Mouse (Mus musculus): ENCODE results near the gene Snx33. TPM values are rescaled to one million over a fixed set of nuclear protein-coding genes. Genes with fewer than 3 reads are reported as not detected.
A peak's percentile ranks its signal among the peaks of the same experiment; 100 is the strongest.

Gene Snx33
- total and polyA plus RNA-seq, 3 experiments: 1.7 to 3.2 (median 2.6) TPM

- no peak for TF ChIP-seq KAT2A (IDR thresholded peaks at IDR 0.05; ENCODE audit: insufficient replicate concordance, low read length)
- TF ChIP-seq SMC3 (IDR thresholded peaks at IDR 0.05; ENCODE audit: low read depth, low read length): no peak
- TF ChIP-seq POLR2A (IDR thresholded peaks at IDR 0.05; ENCODE audit: low read depth, low read length): no peak
- peak; percentile 39; the same call in 1 of the 2 replicates for TF ChIP-seq MYC (IDR thresholded peaks at IDR 0.05; ENCODE audit: low read depth, low read length)
- TF ChIP-seq ZNF384 (IDR thresholded peaks at IDR 0.05; ENCODE audit: low read depth, low read length): peak; percentile 52; the same call in 1 of the 2 replicates
- TF ChIP-seq PAX5 (IDR thresholded peaks at IDR 0.05; ENCODE audit: low read length): no peak
- TF ChIP-seq CTCF (conservative IDR thresholded peaks at IDR 0.05 in 1 of 2, IDR thresholded peaks at IDR 0.05 in 1 of 2; ENCODE audit: low read depth in 2 of 2, low read length in 2 of 2): peak in 1 of 2 experiments; percentile 35; a peak in 1 of 4 replicates
- no peak overlapping the region for H3K9ac ChIP-seq (ENCODE audit: insufficient read depth, low read depth)
- no peak overlapping the region for H3K4me2 ChIP-seq (ENCODE audit: insufficient read depth, low read depth, poor library complexity, severe bottlenecking)
- in situ Hi-C loops (cut with MboI; ENCODE audit: low pct_ligation_motif_present, low pct_unique_long_range_greater_than_20kb, low sequenced_read_pairs) (loop anchor here (5.0 to 10.0 kb wide), 3 partner anchors 152 to 324 kb away; partner anchors contain the start of gene Man2c1), dilution Hi-C loops (cut with MboI; ENCODE audit: extremely low pct_ligation_motif_present, extremely low pct_unique_long_range_greater_than_20kb, low sequenced_read_pairs) (no loop called here)
- no peak for DNase-seq (ENCODE audit: extremely low read depth)
- peaks cover 28% of the 10 kb centered on the region for H3K27me3 ChIP-seq (replicated peaks)
- H3K9me3 ChIP-seq (replicated peaks; ENCODE audit: low read length): no peaks in the 10 kb centered on the region
- H3K4me1 ChIP-seq (ENCODE audit: control insufficient read depth in 1 of 2, insufficient read depth in 2 of 2): peaks cover 11 to 37% of the 10 kb centered on the region in 2 experiments; a peak in 3 of 4 replicates
- no peaks in the 10 kb centered on the region for H3K79me2 ChIP-seq (replicated peaks; ENCODE audit: control insufficient read depth, extremely low read depth, insufficient read depth, poor library complexity, severe bottlenecking)
- no peak overlapping the region for H3K27ac ChIP-seq (ENCODE audit: insufficient read depth, low read depth)
- no peaks in the 10 kb centered on the region for H3K36me3 ChIP-seq (replicated peaks in 1 of 2; ENCODE audit: control insufficient read depth in 1 of 2, insufficient read depth in 1 of 2, low read length in 1 of 2)
- no peak overlapping the region for H3K4me3 ChIP-seq (replicated peaks in 1 of 3; ENCODE audit: low read depth in 2 of 3, low read length in 2 of 3, poor library complexity in 1 of 3)
These were observed 37.5 kb downstream of the Snx33 start for GRCm38 (mm10) chr9:56890522-56891250.

DNA sequence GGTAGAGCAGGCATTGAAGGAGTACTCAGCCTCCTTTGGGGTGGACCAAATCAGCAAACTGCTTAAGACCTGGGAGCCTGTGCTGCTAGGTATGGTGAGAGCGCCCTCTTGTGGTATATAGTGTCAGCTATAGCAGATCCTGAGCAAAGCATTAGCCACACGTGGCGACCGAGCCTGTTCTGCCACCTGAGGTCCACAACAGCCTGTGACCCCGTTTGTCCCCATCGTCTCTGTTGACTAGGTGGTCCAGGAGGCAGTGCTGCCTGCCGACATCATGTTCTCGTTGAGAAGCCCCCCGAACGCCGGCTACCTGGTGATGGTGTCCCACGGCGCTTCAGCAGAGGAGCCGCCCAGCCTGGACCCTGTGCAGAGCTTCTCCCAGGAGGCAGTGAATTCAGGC is 38.4 kb downstream of the Snx33 start:
- DNase-seq (ENCODE audit: extremely low read depth): peak; percentile 90
- dilution Hi-C loops (cut with MboI; ENCODE audit: extremely low pct_ligation_motif_present, extremely low pct_unique_long_range_greater_than_20kb, low sequenced_read_pairs): no loop called here
- Histone ChIP-seq H3K79me2 (replicated peaks; ENCODE audit: control insufficient read depth, extremely low read depth, insufficient read depth, poor library complexity, severe bottlenecking) (no peaks in the 10 kb centered on the region), H3K27ac (ENCODE audit: insufficient read depth, low read depth) (no peak overlapping the region), H3K4me3 (replicated peaks in 1 of 3; ENCODE audit: low read depth in 2 of 3, low read length in 2 of 3, poor library complexity in 1 of 3) (no peak overlapping the region), H3K4me1 (ENCODE audit: control insufficient read depth in 1 of 2, insufficient read depth in 2 of 2) (peaks cover 11 to 28% of the 10 kb centered on the region in 2 experiments; a peak in 3 of 4 replicates), H3K4me2 (ENCODE audit: insufficient read depth, low read depth, poor library complexity, severe bottlenecking) (peak overlapping the region; percentile 9), H3K9me3 (replicated peaks; ENCODE audit: low read length) (no peaks in the 10 kb centered on the region), H3K36me3 (replicated peaks in 1 of 2; ENCODE audit: control insufficient read depth in 1 of 2, insufficient read depth in 1 of 2, low read length in 1 of 2) (no peaks in the 10 kb centered on the region), H3K27me3 (replicated peaks) (peaks cover 36% of the 10 kb centered on the region), H3K9ac (ENCODE audit: insufficient read depth, low read depth) (no peak overlapping the region)
- in situ Hi-C loops (cut with MboI; ENCODE audit: low pct_ligation_motif_present, low pct_unique_long_range_greater_than_20kb, low sequenced_read_pairs): loop anchor here (5.0 to 10.0 kb wide), 3 partner anchors 152 to 325 kb away; partner anchors contain the start of gene Man2c1
- peak; percentile 58; the same call in 1 of the 2 replicates for TF ChIP-seq SIN3A (IDR thresholded peaks at IDR 0.05; ENCODE audit: low read length)
- peak; percentile 86 for TF ChIP-seq MAX (IDR thresholded peaks at IDR 0.05; ENCODE audit: low read length)
- no peak for TF ChIP-seq IRF4 (IDR thresholded peaks at IDR 0.05; ENCODE audit: low read depth, low read length)
- TF ChIP-seq CTCF (conservative IDR thresholded peaks at IDR 0.05 in 1 of 2, IDR thresholded peaks at IDR 0.05 in 1 of 2; ENCODE audit: low read depth in 2 of 2, low read length in 2 of 2): peak; percentile 78 to 93
- peak; percentile 96 for TF ChIP-seq MYC (IDR thresholded peaks at IDR 0.05; ENCODE audit: low read depth, low read length)
- TF ChIP-seq UBTF (IDR thresholded peaks at IDR 0.05; ENCODE audit: low read depth, low read length): no peak
- 0 out of 2 replicates have a peak, but pooled peaks have one; percentile 39 for TF ChIP-seq BHLHE40 (IDR thresholded peaks at IDR 0.05; ENCODE audit: low read depth, low read length)
- TF ChIP-seq MXI1 (IDR thresholded peaks at IDR 0.05; ENCODE audit: low read depth, low read length): peak; percentile 91
- no peak for TF ChIP-seq CHD2 (IDR thresholded peaks at IDR 0.05; ENCODE audit: low read length)
- TF ChIP-seq RAD21 (IDR thresholded peaks at IDR 0.05; ENCODE audit: low read depth, low read length): peak; percentile 84
- TF ChIP-seq SMC3 (IDR thresholded peaks at IDR 0.05; ENCODE audit: low read depth, low read length): peak; percentile 66

Measured in CH12.LX (cell line).